Mouse (Mus musculus) forebrain, embryonic 16.5 days (tissue): ENCODE measurements around the gene Dlg3. TPM values are rescaled to one million over a fixed set of nuclear protein-coding genes. Genes with fewer than 3 reads are reported as not detected.
A peak's percentile ranks its signal among the peaks of the same experiment; 100 is the strongest.

Experiments used
- ATAC-seq: fragments of 200-750 bp; cut with Nextera tagmentation; 2 replicates; pipeline ENCODE4 v1.8.0; 2017; ENCODE audit warnings: mild to moderate bottlenecking, moderate library complexity
- H3K27ac ChIP-seq: fragments of 300-500 bp; sonication (generic); 2 replicates; pipeline ENCODE4 v1.5.1; 2014; ENCODE audit warnings: low read length, control low read depth
- H3K27me3 ChIP-seq: fragments of 300-500 bp; sonication (generic); replicated peaks from 2 replicates; pipeline ENCODE4 v1.6.1; 2014; ENCODE audit warnings: low read length; ENCODE audit not compliant: control insufficient read depth, insufficient read depth
- H3K36me3 ChIP-seq: fragments of 300-500 bp; sonication (generic); 2 replicates; pipeline ENCODE4 v1.6.1; 2014; ENCODE audit not compliant: control insufficient read depth, insufficient read depth
- H3K4me1 ChIP-seq: fragments of 300-500 bp; sonication (generic); replicated peaks from 2 replicates; pipeline ENCODE4 v1.6.1; 2014; ENCODE audit warnings: low read length; ENCODE audit not compliant: control insufficient read depth, insufficient read depth
- H3K4me2 ChIP-seq: fragments of 300-500 bp; sonication (generic); 2 replicates; pipeline ENCODE4 v1.6.1; 2014; ENCODE audit warnings: mild to moderate bottlenecking, low read length, control low read depth
- H3K4me3 ChIP-seq: fragments of 300-500 bp; sonication (generic); replicated peaks from 2 replicates; pipeline ENCODE4 v1.5.1; 2014; ENCODE audit warnings: mild to moderate bottlenecking, low read length, control low read depth
- H3K9ac ChIP-seq: fragments of 300-500 bp; sonication (generic); replicated peaks from 2 replicates; pipeline ENCODE4 v1.6.1; 2014; ENCODE audit warnings: low read depth, low read length, control low read depth
- H3K9me3 ChIP-seq: fragments of 300-500 bp; sonication (generic); 2 replicates; pipeline ENCODE4 v1.6.1; 2016; ENCODE audit warnings: low read length; ENCODE audit not compliant: control insufficient read depth
- WGBS: fragments of 180-500 bp; shearing (Covaris S2); extraction: QIAGEN DNeasy Blood & Tissue Kit; methylation state at CpG from one replicate; pipeline ENCODE4 v1.1.7; 2014; 5-methylcytosine and 5-hydroxymethylcytosine counted together
- polyA plus RNA-seq: library from polyadenylated mRNA; unstranded; fragments of >200 nt; fragmentation: Nextera tagmentation; extraction: Ambion mirVana; gene quantifications from 2 replicates; pipeline ENCODE4 v1.2.1, GENCODE M21; 2015

Gene Dlg3
- polyA plus RNA-seq, result 10.5 and 11.2 TPM in 2 replicates

DNA sequence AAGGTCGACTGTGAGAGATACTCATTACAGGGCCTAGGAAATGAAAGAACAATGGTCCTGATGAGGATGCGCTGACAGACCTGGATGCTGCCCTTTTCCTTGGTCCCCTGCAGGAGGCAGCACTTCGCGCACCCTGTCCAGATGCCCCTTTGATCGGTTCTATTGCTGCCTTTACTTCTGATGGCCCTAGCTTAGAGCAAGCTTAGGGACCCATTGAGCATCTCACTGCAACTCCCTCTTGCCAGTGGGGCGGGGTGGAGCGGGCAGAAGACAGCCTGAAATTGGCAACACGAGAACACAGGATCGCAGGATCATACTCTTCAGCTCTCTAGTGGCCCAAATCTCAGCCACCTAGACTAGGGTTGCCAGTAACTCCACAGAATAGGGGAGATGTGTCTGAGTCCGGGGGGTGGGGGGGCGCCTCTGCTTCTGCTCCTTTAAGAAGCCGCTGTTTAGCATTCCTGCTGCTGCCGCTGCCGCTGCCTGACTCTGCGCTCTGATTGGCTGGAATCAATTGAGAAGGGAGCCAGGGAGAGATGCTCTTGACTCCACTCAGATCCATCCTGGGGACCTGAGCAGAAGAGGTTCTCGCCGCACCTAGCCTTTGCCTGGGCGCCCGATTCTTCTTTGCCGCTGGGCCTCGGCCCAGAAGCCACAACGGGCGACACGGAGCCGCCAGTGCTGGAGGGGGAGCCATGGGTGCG is at the start of gene Dlg3:
Gene Dlg3 (plus strand): TSS at position 542 of the 704 bp plus-strand sequence.
- 0 out of 2 replicates have a peak, but pooled peaks cover 5% of the 10 kb centered on the region for H3K4me1 ChIP-seq
- H3K9ac ChIP-seq, result peak within 1 kb of the TSS; percentile 77
- H3K4me2 ChIP-seq, result peak within 1 kb of the TSS; percentile 58
- H3K27ac ChIP-seq, result peak within 1 kb of the TSS; percentile 78
- peak within 1 kb of the TSS; percentile 71 for H3K4me3 ChIP-seq
- H3K27me3 ChIP-seq, result no peaks in the 10 kb centered on the region
- H3K36me3 ChIP-seq, result no peaks in the 10 kb centered on the region
- no peaks in the 10 kb centered on the region for H3K9me3 ChIP-seq
- WGBS, result 12% methylated on average over 23 of the region's 26 CpGs
- peak; percentile 92 for ATAC-seq

DNA sequence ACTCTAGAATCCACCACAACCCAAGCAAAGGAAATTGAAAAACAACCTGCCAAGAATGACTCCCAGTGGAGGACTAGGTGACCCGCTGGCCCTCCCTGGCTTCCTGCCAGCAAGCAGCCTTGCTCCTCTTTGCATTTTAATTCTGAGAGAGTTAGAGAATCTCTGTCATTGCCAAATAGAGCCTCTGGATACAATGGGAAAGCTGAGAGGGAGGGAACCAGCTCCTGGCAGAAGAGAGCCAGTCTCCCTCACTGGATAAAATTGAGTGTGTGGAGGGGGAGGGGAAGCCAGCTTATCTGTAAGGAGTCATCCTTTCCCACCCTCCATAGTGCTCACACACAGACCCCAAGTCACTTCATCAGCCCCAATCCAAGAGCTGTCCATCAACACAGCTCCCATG is 38.6 kb upstream of the Dlg3 start:
- peak overlapping the region; percentile 44; the same call in 1 of the 2 replicates for H3K27ac ChIP-seq
- H3K4me1 ChIP-seq, result peaks cover 8% of the 10 kb centered on the region
- H3K4me2 ChIP-seq, result no peak overlapping the region
- H3K4me3 ChIP-seq, result no peak overlapping the region
- 20% methylated on average over 1 of the region's 1 CpGs for WGBS
- no peaks in the 10 kb centered on the region for H3K36me3 ChIP-seq
- H3K9me3 ChIP-seq, result no peaks in the 10 kb centered on the region
- H3K9ac ChIP-seq, result no peak overlapping the region
- ATAC-seq, result peak; percentile 72
- no peaks in the 10 kb centered on the region for H3K27me3 ChIP-seq

DNA sequence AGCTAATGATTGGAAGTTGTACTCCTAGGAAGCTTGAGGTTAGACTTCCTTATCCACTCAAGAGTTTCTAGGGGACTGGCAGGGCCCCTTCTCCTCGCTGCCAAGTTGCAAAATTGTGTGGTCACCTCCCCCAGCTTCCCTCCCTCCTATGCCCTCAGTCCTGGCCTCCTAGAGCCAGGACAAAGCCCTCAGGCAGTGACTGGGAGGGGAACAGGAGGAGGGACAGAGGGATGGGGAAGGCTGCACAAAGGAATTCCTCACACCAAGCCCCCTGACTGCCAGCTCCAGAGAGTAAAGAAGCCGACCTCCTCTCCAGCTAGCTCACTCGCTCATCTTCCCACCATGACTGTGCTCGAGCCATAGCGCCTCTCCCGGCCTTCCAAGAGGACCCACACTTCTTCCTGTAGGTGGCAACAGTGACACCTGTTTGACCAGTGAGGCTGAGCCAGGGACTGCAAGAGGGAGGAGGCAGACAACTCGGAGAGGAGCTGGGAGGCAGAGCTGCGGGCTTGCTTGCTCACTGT is 37.8 kb upstream of the Dlg3 start, which contains the start of gene Gdpd2:
Gene Gdpd2 (plus strand): TSS at position 209 of the 524 bp plus-strand sequence.
- Histone ChIP-seq H3K4me1 (peaks cover 8% of the 10 kb centered on the region), H3K4me3 (peak within 1 kb of the TSS; percentile 20), H3K4me2 (peak within 1 kb of the TSS; percentile 49), H3K27ac (peak within 1 kb of the TSS; percentile 44; the same call in 1 of the 2 replicates), H3K36me3 (no peaks in the 10 kb centered on the region), H3K9ac (peak within 1 kb of the TSS; percentile 46), H3K9me3 (no peaks in the 10 kb centered on the region), H3K27me3 (no peaks in the 10 kb centered on the region)
- ATAC-seq, result peak; percentile 72
- 17% methylated on average over 8 of the region's 8 CpGs for WGBS

- Histone ChIP-seq H3K9me3 (no peaks in the 10 kb centered on the region), H3K4me1 (peaks cover 8% of the 10 kb centered on the region), H3K36me3 (no peaks in the 10 kb centered on the region), H3K27me3 (no peaks in the 10 kb centered on the region), H3K4me3 (peak overlapping the region; percentile 20), H3K27ac (no peak overlapping the region), H3K4me2 (peak overlapping the region; percentile 49), H3K9ac (peak overlapping the region; percentile 46)
- WGBS, result 34% methylated on average over 8 of the region's 8 CpGs
- peak; percentile 26 for ATAC-seq
These were observed 37.3 kb upstream of the Dlg3 start for GRCm38 (mm10) chrX:100730266-100730665.

GRCm38 (mm10) chrX:100734359-100734758 is 33.2 kb upstream of the Dlg3 start:
- H3K4me1 ChIP-seq, result peaks cover 8% of the 10 kb centered on the region
- H3K9ac ChIP-seq, result no peak overlapping the region
- 84% methylated on average over 7 of the region's 7 CpGs for WGBS
- H3K27me3 ChIP-seq, result no peaks in the 10 kb centered on the region
- H3K4me3 ChIP-seq, result no peak overlapping the region
- no peaks in the 10 kb centered on the region for H3K9me3 ChIP-seq
- ATAC-seq, result no peak
- H3K4me2 ChIP-seq, result no peak overlapping the region
- no peak overlapping the region for H3K27ac ChIP-seq
- H3K36me3 ChIP-seq, result no peaks in the 10 kb centered on the region

DNA sequence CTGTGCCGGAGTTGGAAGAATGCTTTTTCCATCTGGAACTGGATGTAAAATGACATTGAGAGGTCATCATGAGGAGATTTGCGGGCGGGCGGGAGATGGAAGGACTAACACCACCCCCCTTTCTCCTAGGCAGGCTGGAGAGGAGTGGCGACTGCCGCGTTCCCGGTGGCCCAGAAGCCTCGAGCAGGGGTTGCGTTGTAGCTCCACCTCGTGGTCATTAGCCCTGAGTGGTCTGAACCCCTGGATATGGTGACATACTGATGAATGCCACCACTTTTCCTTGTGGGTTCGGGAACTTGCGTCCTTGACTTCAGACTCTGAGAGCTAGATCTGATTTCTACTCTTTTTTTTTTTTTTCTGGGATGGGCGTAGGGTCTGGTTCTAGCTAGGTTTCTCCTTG is 28.6 kb upstream of the Dlg3 start:
- H3K9ac ChIP-seq, result peak overlapping the region; percentile 50
- H3K4me2 ChIP-seq, result peak overlapping the region; percentile 52
- no peaks in the 10 kb centered on the region for H3K27me3 ChIP-seq
- H3K9me3 ChIP-seq, result no peaks in the 10 kb centered on the region
- H3K4me3 ChIP-seq, result peak overlapping the region; percentile 38
- H3K27ac ChIP-seq, result no peak overlapping the region
- peak; percentile 81 for ATAC-seq
- WGBS, result 20% methylated on average over 14 of the region's 14 CpGs
- no peaks in the 10 kb centered on the region for H3K36me3 ChIP-seq
- no peaks in the 10 kb centered on the region for H3K4me1 ChIP-seq

DNA sequence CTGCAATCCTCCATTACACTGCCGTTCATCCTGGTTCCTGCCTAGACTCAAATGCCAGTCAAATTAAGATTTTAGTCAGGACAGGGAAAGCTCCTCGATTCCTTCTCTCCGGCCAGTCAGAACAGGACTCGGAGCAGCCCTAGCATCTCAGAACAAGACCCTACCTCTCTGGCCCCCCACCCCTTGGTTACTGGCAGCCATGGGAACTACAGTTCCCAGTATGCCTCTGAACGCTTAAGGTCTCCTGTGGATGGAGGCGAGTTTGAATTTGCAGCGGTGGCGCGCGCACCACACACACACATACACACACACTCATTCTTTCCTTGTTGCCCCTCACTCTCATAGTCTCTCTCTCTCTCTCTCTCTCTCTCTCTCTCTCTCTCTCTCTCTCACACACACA is 28.1 kb upstream of the Dlg3 start:
- Histone ChIP-seq H3K4me1 (no peaks in the 10 kb centered on the region), H3K36me3 (no peaks in the 10 kb centered on the region), H3K9ac (peak overlapping the region; percentile 50), H3K9me3 (no peaks in the 10 kb centered on the region), H3K4me3 (peak overlapping the region; percentile 38), H3K27me3 (no peaks in the 10 kb centered on the region), H3K4me2 (peak overlapping the region; percentile 52), H3K27ac (no peak overlapping the region)
- WGBS, result 26% methylated on average over 10 of the region's 10 CpGs
- peak; percentile 64; the same call in 1 of the 2 replicates for ATAC-seq

- Histone ChIP-seq H3K27me3 (no peaks in the 10 kb centered on the region), H3K9me3 (no peaks in the 10 kb centered on the region), H3K9ac (no peak overlapping the region)
These were observed 26.7 kb upstream of the Dlg3 start for GRCm38 (mm10) chrX:100740785-100741184.

DNA sequence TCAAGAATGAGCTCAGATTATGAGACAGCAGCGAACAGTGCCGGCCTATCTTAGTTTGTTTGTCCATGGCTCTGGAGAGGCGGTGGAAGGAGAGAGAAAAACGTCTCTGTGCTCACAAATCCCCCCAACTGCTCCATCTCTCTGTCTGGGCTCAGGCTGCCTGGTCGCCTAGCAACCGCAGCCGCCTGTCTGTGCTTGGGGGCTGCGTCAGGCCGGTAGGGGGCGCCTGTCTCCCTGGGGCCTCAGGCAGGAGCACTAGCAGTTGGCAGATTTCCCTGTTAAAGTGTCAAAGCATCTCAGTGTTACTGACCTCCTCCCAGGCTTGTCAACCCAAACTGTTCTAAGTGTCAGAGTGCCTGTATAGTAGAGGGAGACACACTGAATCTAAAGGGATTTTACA is 25.6 kb upstream of the Dlg3 start:
- no peak overlapping the region for H3K4me3 ChIP-seq
- peak; percentile 89 for ATAC-seq
- H3K4me1 ChIP-seq, result no peaks in the 10 kb centered on the region
- no peak overlapping the region for H3K9ac ChIP-seq
- H3K4me2 ChIP-seq, result no peak overlapping the region
- 11% methylated on average over 10 of the region's 10 CpGs for WGBS
- no peak overlapping the region for H3K27ac ChIP-seq
- no peaks in the 10 kb centered on the region for H3K9me3 ChIP-seq
- no peaks in the 10 kb centered on the region for H3K27me3 ChIP-seq
- H3K36me3 ChIP-seq, result no peaks in the 10 kb centered on the region

More at GRCm38 (mm10) chrX:100740785-100741184, 26.7 kb upstream of the Dlg3 start:
- H3K4me1 ChIP-seq, result no peaks in the 10 kb centered on the region
- 43% methylated on average over 6 of the region's 6 CpGs for WGBS
- no peak overlapping the region for H3K4me3 ChIP-seq
- H3K27ac ChIP-seq, result no peak overlapping the region
- ATAC-seq, result no peak
- no peak overlapping the region for H3K4me2 ChIP-seq
- no peaks in the 10 kb centered on the region for H3K36me3 ChIP-seq
